Mouse (Mus musculus) forebrain, embryonic 10.5 days (tissue): ENCODE results near the gene Oasl1. TPM values are rescaled to one million over a fixed set of nuclear protein-coding genes. Genes with fewer than 3 reads are reported as not detected.
"Not testable (repeated sequence)": the region's sequence is repeated elsewhere in the genome, so short reads cannot be mapped to it uniquely, and the experiment has no call there.

Experiments
- DNase-seq: peaks from one replicate; pipeline ENCODE4 v3.0.0-alpha.2; 2017; ENCODE audit warnings: low spot score; ENCODE audit errors: extremely low spot score
- H3K27ac ChIP-seq: fragments of 300-500 bp; sonication (generic); 2 replicates; pipeline ENCODE4 v1.5.1; 2016; ENCODE audit warnings: mild to moderate bottlenecking
- H3K27me3 ChIP-seq: fragments of 300-500 bp; sonication (generic); 2 replicates; pipeline ENCODE4 v1.6.1; 2016; ENCODE audit warnings: mild to moderate bottlenecking; ENCODE audit not compliant: poor library complexity, severe bottlenecking
- H3K36me3 ChIP-seq: fragments of 300-500 bp; sonication (generic); replicated peaks from 2 replicates; pipeline ENCODE4 v1.6.1; 2016; ENCODE audit warnings: mild to moderate bottlenecking, moderate library complexity
- H3K4me1 ChIP-seq: fragments of 300-500 bp; sonication (generic); 2 replicates; pipeline ENCODE4 v1.6.1; 2016
- H3K4me3 ChIP-seq: fragments of 300-500 bp; sonication (generic); 2 replicates; pipeline ENCODE4 v1.5.1; 2016; ENCODE audit warnings: mild to moderate bottlenecking, moderate library complexity
- H3K9me3 ChIP-seq: fragments of 300-500 bp; sonication (generic); 2 replicates; pipeline ENCODE4 v1.6.1; 2016; ENCODE audit warnings: mild to moderate bottlenecking, moderate library complexity
- WGBS: fragments of 180-500 bp; shearing (Covaris S2); methylation state at CpG from one replicate; pipeline ENCODE4 v1.1.7; 2016; 5-methylcytosine and 5-hydroxymethylcytosine counted together
- polyA plus RNA-seq: library from polyadenylated mRNA; unstranded; fragments of >200 nt; fragmentation: Nextera tagmentation; extraction: Ambion mirVana; gene quantifications from 2 replicates; pipeline ENCODE4 v1.2.1, GENCODE M21; 2016

Gene Oasl1
- not detected in 2 replicates for polyA plus RNA-seq

- no peak for DNase-seq
- peaks cover 9% of the 10 kb centered on the region; the same call in 1 of the 2 replicates for H3K4me1 ChIP-seq
- WGBS: 75% methylated on average over 15 of the region's 15 CpGs
- H3K9me3 ChIP-seq: no peaks in the 10 kb centered on the region
- no peaks in the 10 kb centered on the region for H3K27me3 ChIP-seq
- H3K36me3 ChIP-seq: no peaks in the 10 kb centered on the region
- 0 out of 2 replicates have a peak within 1 kb of the TSS, but pooled peaks have one; percentile 11 for H3K27ac ChIP-seq
- H3K4me3 ChIP-seq: no peak within 1 kb of the TSS
Observed at GRCm38 (mm10) chr5:114922998-114923473, at the start of gene Oasl1. Gene Oasl1 (plus strand): TSS chr5:114923240.

DNA sequence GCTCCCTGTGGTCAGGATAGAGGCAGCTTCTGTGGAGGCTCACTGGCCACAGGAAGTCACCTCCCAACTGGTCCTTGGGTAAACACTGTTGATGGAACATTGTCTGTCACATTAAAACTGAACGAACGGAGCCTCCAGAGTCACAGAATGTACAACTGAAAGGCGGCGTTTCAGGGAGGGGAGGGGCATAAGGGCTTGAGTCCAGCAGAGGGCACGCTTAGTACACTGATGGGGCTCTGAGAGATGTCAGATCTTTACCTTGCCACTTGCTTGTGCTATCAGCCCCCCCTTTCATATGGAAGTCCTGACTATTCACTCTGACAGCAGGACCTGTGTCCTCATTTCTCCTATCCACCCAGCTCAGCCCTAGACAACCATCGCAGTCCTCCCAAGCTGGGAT is 47.2 kb upstream of the Oasl1 start:
- 59% methylated on average over 6 of the region's 6 CpGs for WGBS
- no peaks in the 10 kb centered on the region for H3K36me3 ChIP-seq
- H3K4me1 ChIP-seq: peaks cover 42% of the 10 kb centered on the region
- peaks cover 15% of the 10 kb centered on the region; the same call in 1 of the 2 replicates for H3K27me3 ChIP-seq
- peak overlapping the region; percentile 83 for H3K27ac ChIP-seq
- DNase-seq: no peak
- no peaks in the 10 kb centered on the region for H3K9me3 ChIP-seq
- 0 out of 2 replicates have a peak overlapping the region, but pooled peaks have one; percentile 19 for H3K4me3 ChIP-seq

DNA sequence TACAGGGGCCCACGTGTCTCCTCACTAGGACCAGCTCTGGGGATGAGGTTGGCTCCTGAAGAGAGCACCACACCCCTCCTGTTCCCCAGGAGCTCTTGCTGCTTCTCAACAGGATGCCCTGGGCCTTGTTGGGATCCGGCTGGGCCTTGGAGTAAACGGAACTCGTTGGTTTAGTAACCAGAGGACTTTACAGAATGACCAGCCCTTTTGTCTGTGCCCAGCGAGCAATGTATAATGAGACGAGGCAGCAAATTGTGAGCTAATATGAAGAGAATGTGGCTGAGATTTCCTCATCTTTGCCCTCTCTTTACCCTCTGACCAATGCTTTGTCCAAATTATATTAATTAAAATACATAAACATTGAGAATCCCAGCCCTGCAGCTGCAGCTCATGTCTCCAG is 46.7 kb upstream of the Oasl1 start:
- H3K4me3 ChIP-seq: 0 out of 2 replicates have a peak overlapping the region, but pooled peaks have one; percentile 19
- H3K9me3 ChIP-seq: no peaks in the 10 kb centered on the region
- H3K27ac ChIP-seq: peak overlapping the region; percentile 83
- H3K27me3 ChIP-seq: peaks cover 15% of the 10 kb centered on the region; the same call in 1 of the 2 replicates
- H3K36me3 ChIP-seq: no peaks in the 10 kb centered on the region
- 22% methylated on average over 6 of the region's 6 CpGs for WGBS
- DNase-seq: peak; percentile 38
- peaks cover 42% of the 10 kb centered on the region for H3K4me1 ChIP-seq

GRCm38 (mm10) chr5:114877487-114877886 is 45.6 kb upstream of the Oasl1 start:
- Histone ChIP-seq H3K4me1 (peaks cover 42% of the 10 kb centered on the region), H3K36me3 (no peaks in the 10 kb centered on the region), H3K27me3 (peaks cover 15% of the 10 kb centered on the region; the same call in 1 of the 2 replicates), H3K4me3 (no peak overlapping the region), H3K9me3 (no peaks in the 10 kb centered on the region), H3K27ac (peak overlapping the region; percentile 83)
- no peak for DNase-seq
- 70% methylated on average over 7 of the region's 7 CpGs for whole genome bisulfite sequencing

GRCm38 (mm10) chr5:114879399-114879798 is 43.6 kb upstream of the Oasl1 start:
- 80% methylated on average over 13 of the region's 13 CpGs for WGBS
- no peak overlapping the region for H3K4me3 ChIP-seq
- no peak for DNase-seq

GRCm38 (mm10) chr5:114882319-114882718 is 40.7 kb upstream of the Oasl1 start:
- peaks cover 15% of the 10 kb centered on the region; the same call in 1 of the 2 replicates for H3K27me3 ChIP-seq
- 79% methylated on average over 7 of the region's 7 CpGs for WGBS
- not testable (repeated sequence) for DNase-seq, H3K4me3 ChIP-seq, H3K27ac ChIP-seq, H3K36me3 ChIP-seq, H3K9me3 ChIP-seq
- H3K4me1 ChIP-seq: peaks cover 23% of the 10 kb centered on the region

More at GRCm38 (mm10) chr5:114879399-114879798, 43.6 kb upstream of the Oasl1 start:
- H3K36me3 ChIP-seq: no peaks in the 10 kb centered on the region
- H3K27me3 ChIP-seq: peaks cover 15% of the 10 kb centered on the region; the same call in 1 of the 2 replicates
- peaks cover 42% of the 10 kb centered on the region for H3K4me1 ChIP-seq
- no peaks in the 10 kb centered on the region for H3K9me3 ChIP-seq
- peak overlapping the region; percentile 20; the same call in 1 of the 2 replicates for H3K27ac ChIP-seq

DNA sequence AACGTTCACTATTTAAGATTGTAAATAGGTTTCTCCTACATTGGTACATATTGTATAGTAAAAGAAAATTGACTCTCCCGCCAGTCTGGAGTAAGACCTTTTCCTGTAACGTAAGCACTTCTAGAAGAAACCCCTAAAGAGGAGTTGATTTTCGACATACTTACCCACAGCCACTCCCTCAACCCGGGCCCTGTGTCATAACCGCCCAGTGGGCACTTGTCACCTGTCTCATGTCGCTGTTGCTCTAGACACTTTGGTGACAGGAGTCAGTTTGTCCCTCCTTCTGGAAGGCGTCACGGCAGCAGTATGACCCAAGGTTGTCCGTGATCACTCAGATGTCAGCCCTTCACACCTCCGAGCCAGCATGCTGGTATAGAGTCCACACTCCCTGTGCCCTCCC is 40.0 kb upstream of the Oasl1 start:
- WGBS: 94% methylated on average over 11 of the region's 11 CpGs
- Histone ChIP-seq H3K9me3 (no peaks in the 10 kb centered on the region), H3K27me3 (peaks cover 14% of the 10 kb centered on the region; the same call in 1 of the 2 replicates), H3K36me3 (no peaks in the 10 kb centered on the region), H3K27ac (no peak overlapping the region), H3K4me3 (no peak overlapping the region), H3K4me1 (peaks cover 16% of the 10 kb centered on the region)
- DNase-seq: no peak

- H3K27me3 ChIP-seq: no peaks in the 10 kb centered on the region
- no peaks in the 10 kb centered on the region for H3K9me3 ChIP-seq
- no peak for DNase-seq
- no peaks in the 10 kb centered on the region for H3K4me1 ChIP-seq
- no peak overlapping the region for H3K27ac ChIP-seq
- no peak overlapping the region for H3K4me3 ChIP-seq
- 90% methylated on average over 6 of the region's 6 CpGs for WGBS
- H3K36me3 ChIP-seq: no peaks in the 10 kb centered on the region
Observed at GRCm38 (mm10) chr5:114886801-114887200, 36.2 kb upstream of the Oasl1 start.

GRCm38 (mm10) chr5:114888995-114889394 is 34.0 kb upstream of the Oasl1 start:
- no peak for DNase-seq
- H3K27ac ChIP-seq: no peak overlapping the region
- H3K4me3 ChIP-seq: no peak overlapping the region
- no peaks in the 10 kb centered on the region for H3K9me3 ChIP-seq
- WGBS: 83% methylated on average over 2 of the region's 2 CpGs
- no peaks in the 10 kb centered on the region for H3K27me3 ChIP-seq
- no peaks in the 10 kb centered on the region for H3K36me3 ChIP-seq
- no peaks in the 10 kb centered on the region for H3K4me1 ChIP-seq

- no peak for DNase-seq
- peaks cover 10% of the 10 kb centered on the region for H3K4me1 ChIP-seq
- WGBS: 88% methylated on average over 4 of the region's 4 CpGs
- H3K36me3 ChIP-seq: no peaks in the 10 kb centered on the region
- no peaks in the 10 kb centered on the region for H3K27me3 ChIP-seq
- no peaks in the 10 kb centered on the region for H3K9me3 ChIP-seq
- no peak overlapping the region for H3K27ac ChIP-seq
- H3K4me3 ChIP-seq: no peak overlapping the region
Observed at GRCm38 (mm10) chr5:114895542-114895941, 27.5 kb upstream of the Oasl1 start.

- 68% methylated on average over 13 of the region's 13 CpGs for WGBS
- Histone ChIP-seq H3K4me1 (peaks cover 10% of the 10 kb centered on the region), H3K9me3 (no peaks in the 10 kb centered on the region), H3K4me3 (peak within 1 kb of the TSS; percentile 22; the same call in 1 of the 2 replicates), H3K27ac (0 out of 2 replicates have a peak within 1 kb of the TSS, but pooled peaks have one; percentile 5), H3K27me3 (no peaks in the 10 kb centered on the region), H3K36me3 (no peaks in the 10 kb centered on the region)
- no peak for DNase-seq
Observed at GRCm38 (mm10) chr5:114896688-114897373, 26.2 kb upstream of the Oasl1 start, which contains the start of gene Oasl2. Gene Oasl2 (plus strand): TSS chr5:114896936.

DNA sequence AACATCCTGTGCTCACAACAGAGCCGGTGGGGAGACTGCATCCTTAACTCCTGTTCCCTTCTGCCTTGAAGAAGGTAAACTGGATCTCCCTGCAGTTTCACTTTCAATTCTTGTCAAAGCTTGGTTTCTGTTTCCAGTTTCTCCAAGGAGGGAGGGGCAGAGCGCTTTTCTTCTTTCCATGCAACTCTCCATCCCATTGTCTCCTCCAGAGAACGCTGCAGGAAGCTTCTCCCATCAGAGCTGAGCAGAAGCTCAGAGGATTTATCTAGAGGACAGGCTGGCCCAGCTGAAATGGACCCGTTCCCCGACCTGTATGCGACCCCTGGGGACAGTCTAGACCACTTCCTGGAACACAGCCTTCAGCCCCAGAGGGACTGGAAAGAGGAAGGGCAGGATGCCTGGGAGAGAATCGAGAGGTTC is 25.7 kb upstream of the Oasl1 start:
- no peaks in the 10 kb centered on the region for H3K9me3 ChIP-seq
- H3K27me3 ChIP-seq: no peaks in the 10 kb centered on the region
- H3K36me3 ChIP-seq: no peaks in the 10 kb centered on the region
- no peak for DNase-seq
- H3K4me3 ChIP-seq: peak overlapping the region; percentile 22; the same call in 1 of the 2 replicates
- WGBS: 10% methylated on average over 7 of the region's 7 CpGs
- H3K27ac ChIP-seq: 0 out of 2 replicates have a peak overlapping the region, but pooled peaks have one; percentile 5
- H3K4me1 ChIP-seq: peaks cover 10% of the 10 kb centered on the region

- 82% methylated on average over 7 of the region's 7 CpGs for whole genome bisulfite sequencing
- Histone ChIP-seq H3K36me3 (no peaks in the 10 kb centered on the region), H3K9me3 (no peaks in the 10 kb centered on the region), H3K4me1 (peaks cover 10% of the 10 kb centered on the region), H3K4me3 (no peak overlapping the region), H3K27ac (no peak overlapping the region), H3K27me3 (no peaks in the 10 kb centered on the region)
- no peak for DNase-seq
Observed at GRCm38 (mm10) chr5:114898857-114899256, 24.2 kb upstream of the Oasl1 start.
